Mouse (Mus musculus) stomach, embryonic 15.5 days (tissue): ENCODE results near the gene Trp73. TPM values are rescaled to one million over a fixed set of nuclear protein-coding genes. Genes with fewer than 3 reads are reported as not detected.

Experiments
- ATAC-seq: fragments of 200-750 bp; cut with Nextera tagmentation; 2 replicates; pipeline ENCODE4 v1.8.0; 2017; ENCODE audit warnings: low read depth, moderate number of reproducible peaks, moderate TSS enrichment; ENCODE audit not compliant: insufficient read depth, low FRiP score
- H3K27ac ChIP-seq: fragments of 300-500 bp; sonication (generic); 2 replicates; pipeline ENCODE4 v1.5.1; 2015; ENCODE audit warnings: mild to moderate bottlenecking, inconsistent platforms
- H3K27me3 ChIP-seq: fragments of 300-500 bp; sonication (generic); replicated peaks from 2 replicates; pipeline ENCODE4 v1.6.1; 2015; ENCODE audit warnings: inconsistent platforms
- H3K36me3 ChIP-seq: fragments of 300-500 bp; sonication (generic); 2 replicates; pipeline ENCODE4 v1.6.1; 2015; ENCODE audit warnings: inconsistent platforms
- H3K4me1 ChIP-seq: fragments of 300-500 bp; sonication (generic); 2 replicates; pipeline ENCODE4 v1.6.1; 2015; ENCODE audit warnings: inconsistent platforms
- H3K4me2 ChIP-seq: fragments of 300-500 bp; sonication (generic); 2 replicates; pipeline ENCODE4 v1.6.1; 2015; ENCODE audit warnings: mild to moderate bottlenecking, inconsistent platforms
- H3K4me3 ChIP-seq: fragments of 300-500 bp; sonication (generic); replicated peaks from 2 replicates; pipeline ENCODE4 v1.5.1; 2015; ENCODE audit warnings: inconsistent platforms
- H3K9ac ChIP-seq: fragments of 300-500 bp; sonication (generic); 2 replicates; pipeline ENCODE4 v1.6.1; 2015; ENCODE audit warnings: inconsistent platforms
- H3K9me3 ChIP-seq: fragments of 300-500 bp; sonication (generic); 2 replicates; pipeline ENCODE4 v1.6.1; 2016; ENCODE audit warnings: inconsistent platforms
- WGBS: fragments of 180-500 bp; shearing (Covaris S2); methylation state at CpG from one replicate; pipeline ENCODE4 v1.1.7; 2015; 5-methylcytosine and 5-hydroxymethylcytosine counted together
- polyA plus RNA-seq: library from polyadenylated mRNA; unstranded; fragments of >200 nt; fragmentation: Nextera tagmentation; extraction: Ambion mirVana; gene quantifications from 2 replicates; pipeline ENCODE4 v1.2.1, GENCODE M21; 2015

Gene Trp73
- polyA plus RNA-seq, 1 experiment from 2014 or later: 0.58 TPM

DNA sequence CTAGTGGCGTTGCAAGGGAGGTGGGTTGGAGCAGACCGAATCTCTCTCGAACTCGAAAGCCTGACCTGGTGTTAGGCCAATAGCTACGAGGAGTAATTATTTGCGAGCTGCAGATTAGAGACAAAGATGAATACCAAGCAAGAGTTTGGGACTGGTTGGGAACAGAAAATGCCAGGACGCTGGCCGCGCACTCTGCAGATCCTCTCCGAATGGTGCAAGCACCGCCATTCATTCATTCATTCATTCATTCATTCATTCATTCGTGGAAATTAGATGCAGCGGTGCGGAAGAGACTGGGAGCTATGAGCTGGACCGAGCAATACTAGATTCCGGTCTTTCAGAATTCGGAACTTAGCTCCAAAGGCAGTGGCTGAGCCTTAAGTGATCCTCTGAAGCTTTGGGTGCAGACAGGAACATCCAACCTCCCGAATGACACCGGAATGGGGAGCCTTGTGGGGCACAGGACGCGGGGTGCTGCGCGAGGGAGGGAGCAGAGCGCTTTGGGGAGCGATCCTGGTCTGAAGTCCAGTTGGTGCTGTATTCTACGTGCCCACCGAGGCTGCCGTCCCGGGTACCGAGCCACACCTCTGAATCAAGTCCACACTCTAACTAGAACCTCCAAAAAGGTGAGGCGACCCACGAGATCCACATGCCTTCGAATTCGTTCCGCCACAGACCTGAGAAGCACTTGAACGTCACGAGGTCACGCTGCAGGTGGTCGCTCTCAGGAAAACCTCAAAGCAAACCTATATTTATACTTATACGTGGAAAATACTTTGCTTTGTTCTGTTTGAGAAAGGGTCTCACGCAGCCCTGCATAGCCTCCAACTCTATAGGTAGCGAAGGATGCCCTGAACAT lies 1.2 kb upstream of the Trp73 start:
- Histone ChIP-seq H3K4me2 (peak overlapping the region; percentile 96), H3K27ac (no peak overlapping the region), H3K9me3 (no peaks in the 10 kb centered on the region), H3K4me1 (peaks cover 31% of the 10 kb centered on the region), H3K9ac (no peak overlapping the region), H3K36me3 (0 out of 2 replicates have a peak, but pooled peaks cover 2% of the 10 kb centered on the region), H3K4me3 (peak overlapping the region; percentile 49; the same call in 1 of the 2 replicates), H3K27me3 (peaks cover 45% of the 10 kb centered on the region)
- WGBS: 3% methylated on average over 42 of the region's 42 CpGs
- no peak for ATAC-seq

DNA sequence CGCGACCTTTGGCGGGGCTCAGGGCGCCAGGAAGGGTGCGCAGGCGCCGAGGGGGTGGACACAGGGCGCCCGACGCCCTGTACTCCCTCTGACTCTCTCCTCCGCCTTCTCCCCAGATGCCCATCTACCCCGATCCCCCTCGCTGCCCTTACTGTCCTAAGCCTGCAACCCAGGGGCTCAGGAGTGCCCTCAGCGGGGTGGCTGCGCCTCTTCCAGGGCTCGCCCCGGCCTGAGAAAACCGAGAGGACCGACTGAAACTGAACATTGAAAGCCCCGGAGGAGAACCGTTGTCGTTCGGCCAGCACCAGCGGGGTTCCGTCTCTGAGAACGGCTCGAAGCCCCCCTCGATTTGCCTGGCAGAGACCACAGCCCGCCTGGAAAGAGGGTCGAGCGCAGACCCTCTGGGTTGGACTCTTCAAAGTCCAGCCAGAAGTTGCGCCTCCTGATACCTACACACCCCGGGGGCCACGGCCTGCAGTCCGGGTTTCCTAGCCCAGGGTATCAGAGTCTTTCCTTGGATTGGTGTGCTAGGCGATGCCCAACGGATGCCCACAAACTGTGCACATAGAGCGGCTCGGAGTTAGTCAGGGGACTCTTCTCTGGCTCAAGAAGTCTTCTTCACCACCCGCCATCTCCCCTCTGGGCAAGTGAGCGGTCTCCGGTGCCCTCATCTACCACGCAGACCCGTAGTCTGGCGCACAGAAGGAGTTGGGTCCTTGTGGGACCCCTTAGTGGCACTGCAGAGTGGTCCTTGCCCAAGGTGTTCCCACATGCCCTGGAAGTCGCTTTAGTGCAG lies 403 bp upstream of the Trp73 start:
- Histone ChIP-seq H3K4me3 (peak overlapping the region; percentile 49), H3K4me1 (peaks cover 31% of the 10 kb centered on the region), H3K36me3 (0 out of 2 replicates have a peak, but pooled peaks cover 2% of the 10 kb centered on the region), H3K9me3 (no peaks in the 10 kb centered on the region), H3K27me3 (peaks cover 45% of the 10 kb centered on the region), H3K9ac (0 out of 2 replicates have a peak overlapping the region, but pooled peaks have one; percentile 7), H3K27ac (no peak overlapping the region), H3K4me2 (peak overlapping the region; percentile 96)
- 3% methylated on average over 46 of the region's 46 CpGs for WGBS
- no peak for ATAC-seq

GRCm38 (mm10) chr4:154139671-154140181 lies 282 bp downstream of the Trp73 start:
- Histone ChIP-seq H3K36me3 (no peaks in the 10 kb centered on the region), H3K9me3 (no peaks in the 10 kb centered on the region), H3K27ac (no peak overlapping the region), H3K4me1 (peaks cover 31% of the 10 kb centered on the region), H3K4me2 (peak overlapping the region; percentile 96), H3K4me3 (peak overlapping the region; percentile 49), H3K27me3 (peaks cover 45% of the 10 kb centered on the region), H3K9ac (peak overlapping the region; percentile 19; the same call in 1 of the 2 replicates)
- ATAC-seq: no peak
- under 1% methylated on average over 52 of the region's 59 CpGs for WGBS

- H3K36me3 ChIP-seq: no peaks in the 10 kb centered on the region
- 61% methylated on average over 5 of the region's 5 CpGs for WGBS
- H3K27me3 ChIP-seq: peaks cover 45% of the 10 kb centered on the region
- no peak overlapping the region for H3K9ac ChIP-seq
- H3K27ac ChIP-seq: no peak overlapping the region
- ATAC-seq: no peak
- peaks cover 23% of the 10 kb centered on the region for H3K4me1 ChIP-seq
- no peaks in the 10 kb centered on the region for H3K9me3 ChIP-seq
- H3K4me2 ChIP-seq: no peak overlapping the region
- H3K4me3 ChIP-seq: no peak overlapping the region
Observed at GRCm38 (mm10) chr4:154137139-154137538, 2.9 kb downstream of the Trp73 start.

- Histone ChIP-seq H3K4me3 (no peak overlapping the region), H3K4me2 (no peak overlapping the region), H3K4me1 (peaks cover 6% of the 10 kb centered on the region), H3K27me3 (peaks cover 26% of the 10 kb centered on the region), H3K9me3 (no peaks in the 10 kb centered on the region), H3K9ac (no peak overlapping the region), H3K27ac (no peak overlapping the region), H3K36me3 (no peaks in the 10 kb centered on the region)
- no peak for ATAC-seq
- 57% methylated on average over 4 of the region's 4 CpGs for WGBS
Observed at GRCm38 (mm10) chr4:154134803-154135202, 5.2 kb downstream of the Trp73 start.

DNA sequence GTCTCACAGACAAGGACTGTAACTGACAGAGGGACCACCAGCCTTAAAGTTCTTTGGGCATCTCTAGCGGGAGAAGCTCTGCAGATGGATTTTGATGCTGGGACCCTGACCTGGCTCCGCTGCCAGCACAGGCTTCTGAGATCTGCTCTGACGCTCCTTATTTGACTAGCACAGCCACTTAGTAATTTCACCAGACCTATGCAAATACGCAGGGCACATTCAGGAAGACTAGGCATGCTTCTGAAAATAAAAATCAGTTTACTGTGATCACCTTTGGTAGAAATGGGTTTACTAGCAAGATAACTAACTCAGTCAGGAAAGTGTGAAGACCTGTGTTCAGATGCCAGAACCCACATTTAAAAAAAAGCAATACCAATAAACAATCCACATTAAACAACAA lies 8.1 kb downstream of the Trp73 start:
- no peak for ATAC-seq
- Histone ChIP-seq H3K27ac (no peak overlapping the region), H3K9ac (no peak overlapping the region), H3K9me3 (no peaks in the 10 kb centered on the region), H3K27me3 (no peaks in the 10 kb centered on the region), H3K4me1 (no peaks in the 10 kb centered on the region), H3K36me3 (no peaks in the 10 kb centered on the region), H3K4me3 (no peak overlapping the region), H3K4me2 (no peak overlapping the region)
- 74% methylated on average over 4 of the region's 4 CpGs for WGBS

GRCm38 (mm10) chr4:154129950-154130349 lies 10.1 kb downstream of the Trp73 start:
- Histone ChIP-seq H3K27me3 (no peaks in the 10 kb centered on the region), H3K4me1 (no peaks in the 10 kb centered on the region), H3K9me3 (no peaks in the 10 kb centered on the region), H3K4me2 (no peak overlapping the region), H3K9ac (no peak overlapping the region), H3K4me3 (no peak overlapping the region), H3K36me3 (no peaks in the 10 kb centered on the region), H3K27ac (no peak overlapping the region)
- no peak for ATAC-seq

DNA sequence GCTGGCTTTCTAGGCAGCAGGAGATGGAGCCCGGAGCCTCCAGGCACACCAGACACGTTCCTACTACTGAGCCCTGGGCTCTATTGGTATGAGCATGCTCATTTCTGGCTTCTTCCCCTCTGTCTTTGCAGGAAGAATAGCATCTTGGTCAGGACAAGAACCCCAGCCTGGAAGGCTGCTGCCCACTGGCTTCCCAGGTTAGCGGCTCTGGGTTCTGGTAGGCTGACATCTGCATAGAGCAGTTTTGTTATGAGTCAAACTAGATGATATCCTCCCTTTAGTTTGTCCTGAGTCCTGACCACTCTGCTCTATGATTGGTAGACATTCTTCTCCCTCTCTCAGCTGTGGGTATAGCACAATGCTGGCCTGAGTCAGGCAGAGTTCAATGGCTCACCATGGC lies 12.7 kb downstream of the Trp73 start:
- no peak overlapping the region for H3K27ac ChIP-seq
- no peaks in the 10 kb centered on the region for H3K27me3 ChIP-seq
- H3K4me2 ChIP-seq: no peak overlapping the region
- H3K36me3 ChIP-seq: no peaks in the 10 kb centered on the region
- WGBS: 59% methylated on average over 3 of the region's 3 CpGs
- no peak overlapping the region for H3K4me3 ChIP-seq
- no peaks in the 10 kb centered on the region for H3K4me1 ChIP-seq
- no peak for ATAC-seq
- H3K9me3 ChIP-seq: no peaks in the 10 kb centered on the region
- no peak overlapping the region for H3K9ac ChIP-seq

GRCm38 (mm10) chr4:154125202-154125601 lies 14.8 kb downstream of the Trp73 start:
- H3K4me3 ChIP-seq: no peak overlapping the region
- no peak overlapping the region for H3K27ac ChIP-seq
- no peaks in the 10 kb centered on the region for H3K4me1 ChIP-seq
- no peaks in the 10 kb centered on the region for H3K9me3 ChIP-seq
- WGBS: 72% methylated on average over 5 of the region's 5 CpGs
- no peak overlapping the region for H3K4me2 ChIP-seq
- no peak for ATAC-seq
- H3K27me3 ChIP-seq: no peaks in the 10 kb centered on the region
- no peaks in the 10 kb centered on the region for H3K36me3 ChIP-seq
- no peak overlapping the region for H3K9ac ChIP-seq

DNA sequence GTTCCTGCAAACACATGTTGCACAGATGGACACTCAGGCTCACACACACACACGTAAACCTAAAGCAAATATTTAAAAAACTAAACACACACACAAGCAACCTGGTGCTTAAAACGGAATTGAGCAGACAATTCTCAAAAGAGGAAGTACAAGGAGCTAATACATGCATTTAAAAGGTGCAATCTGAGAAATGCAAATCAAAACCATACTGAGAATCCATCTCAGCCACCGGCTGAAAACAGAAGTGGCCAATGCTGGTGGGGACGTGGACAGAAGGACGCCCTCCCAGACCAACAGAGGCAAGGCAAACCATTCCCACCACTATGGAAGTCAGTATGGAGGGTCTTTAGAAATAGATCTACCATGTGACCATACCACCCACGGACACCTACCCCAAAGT lies 16.5 kb downstream of the Trp73 start:
- Histone ChIP-seq H3K9me3 (no peaks in the 10 kb centered on the region), H3K27me3 (no peaks in the 10 kb centered on the region), H3K36me3 (no peaks in the 10 kb centered on the region), H3K4me2 (no peak overlapping the region), H3K9ac (no peak overlapping the region), H3K4me1 (peaks cover 5% of the 10 kb centered on the region; the same call in 1 of the 2 replicates), H3K4me3 (no peak overlapping the region), H3K27ac (no peak overlapping the region)
- no peak for ATAC-seq
- 61% methylated on average over 6 of the region's 6 CpGs for WGBS

DNA sequence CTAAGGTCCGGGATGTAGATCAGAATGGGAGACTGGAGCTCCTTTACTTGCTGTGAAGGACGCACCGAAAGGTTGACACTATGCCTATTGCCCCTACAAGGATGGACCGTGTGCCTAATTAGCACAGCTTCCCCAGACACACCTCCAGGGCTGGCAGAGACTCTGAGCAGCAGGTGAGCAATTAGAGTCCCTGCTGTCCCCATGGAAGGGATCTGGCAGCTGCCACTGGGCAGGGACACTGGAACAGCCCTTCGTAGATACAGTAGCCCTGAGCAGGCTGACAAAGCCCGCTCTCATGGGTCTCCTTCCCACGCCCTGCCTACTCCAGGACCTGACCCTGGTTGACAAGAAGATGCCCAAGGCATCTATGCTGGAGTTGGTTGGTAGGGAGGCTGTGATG lies 17.6 kb downstream of the Trp73 start:
- ATAC-seq: no peak

GRCm38 (mm10) chr4:154121800-154122199 lies 18.2 kb downstream of the Trp73 start:
- Histone ChIP-seq H3K9ac (no peak overlapping the region), H3K27me3 (no peaks in the 10 kb centered on the region), H3K9me3 (no peaks in the 10 kb centered on the region), H3K4me1 (peaks cover 11% of the 10 kb centered on the region; the same call in 1 of the 2 replicates), H3K36me3 (no peaks in the 10 kb centered on the region), H3K27ac (no peak overlapping the region), H3K4me3 (no peak overlapping the region), H3K4me2 (no peak overlapping the region)
- ATAC-seq: peak; percentile 77; the same call in 1 of the 2 replicates
- 70% methylated on average over 11 of the region's 11 CpGs for whole genome bisulfite sequencing

More for the DNA sequence above, 17.6 kb downstream of the Trp73 start:
- no peak overlapping the region for H3K4me3 ChIP-seq
- H3K27me3 ChIP-seq: no peaks in the 10 kb centered on the region
- no peak overlapping the region for H3K27ac ChIP-seq
- H3K4me2 ChIP-seq: no peak overlapping the region
- H3K9ac ChIP-seq: no peak overlapping the region
- peaks cover 11% of the 10 kb centered on the region; the same call in 1 of the 2 replicates for H3K4me1 ChIP-seq
- H3K36me3 ChIP-seq: no peaks in the 10 kb centered on the region
- H3K9me3 ChIP-seq: no peaks in the 10 kb centered on the region
- 73% methylated on average over 7 of the region's 7 CpGs for WGBS
